Mouse (Mus musculus) bone marrow, adult 2 months (tissue): ENCODE results near the gene Ctu2. TPM values are rescaled to one million over a fixed set of nuclear protein-coding genes. Genes with fewer than 3 reads are reported as not detected.

ENCODE experiments used
- H3K27ac ChIP-seq: fragments of 200-500 bp; 2 replicates; pipeline ENCODE4 v1.5.1; 2012; ENCODE audit warnings: low read depth, mild to moderate bottlenecking, control low read depth, inconsistent platforms, low read length; ENCODE audit not compliant: control insufficient read depth, poor library complexity, insufficient read depth
- H3K4me1 ChIP-seq: fragments of 200-500 bp; 2 replicates; pipeline ENCODE4 v1.6.1; 2011; ENCODE audit warnings: low read length; ENCODE audit not compliant: control insufficient read depth, insufficient read depth
- H3K4me3 ChIP-seq: fragments of 200-500 bp; replicated peaks from 2 replicates; pipeline ENCODE3; 2011; ENCODE audit warnings: mild to moderate bottlenecking, low read depth, low read length, control low read depth; ENCODE audit not compliant: control insufficient read depth
- CTCF ChIP-seq: fragments of 200-500 bp; IDR thresholded peaks from 2 replicates; pipeline ENCODE4 v1.5.1; 2011; ENCODE audit warnings: low read length, control low read depth; ENCODE audit not compliant: control insufficient read depth, insufficient read depth
- POLR2A ChIP-seq: fragments of 200-500 bp; IDR thresholded peaks from 2 replicates; pipeline ENCODE4 v1.6.1; 2011; ENCODE audit warnings: low read depth, mild to moderate bottlenecking, control low read depth, low read length, borderline replicate concordance; ENCODE audit not compliant: control insufficient read depth
- WGBS: fragments of 180-500 bp; shearing (Covaris S2); methylation state at CpG from one replicate; pipeline ENCODE4 v1.1.7; 2018; 5-methylcytosine and 5-hydroxymethylcytosine counted together
- polyA plus RNA-seq: library from polyadenylated mRNA; stranded (reverse); fragments of >200 nt; gene quantifications from 2 replicates; pipeline ENCODE4 v1.2.4, GENCODE M21; 2011; ENCODE audit warnings: low replicate concordance; ENCODE audit not compliant: missing spikeins, insufficient read depth, insufficient read length

The Ctu2 gene
- polyA plus RNA-seq, 1 experiment, result 122 TPM

DNA sequence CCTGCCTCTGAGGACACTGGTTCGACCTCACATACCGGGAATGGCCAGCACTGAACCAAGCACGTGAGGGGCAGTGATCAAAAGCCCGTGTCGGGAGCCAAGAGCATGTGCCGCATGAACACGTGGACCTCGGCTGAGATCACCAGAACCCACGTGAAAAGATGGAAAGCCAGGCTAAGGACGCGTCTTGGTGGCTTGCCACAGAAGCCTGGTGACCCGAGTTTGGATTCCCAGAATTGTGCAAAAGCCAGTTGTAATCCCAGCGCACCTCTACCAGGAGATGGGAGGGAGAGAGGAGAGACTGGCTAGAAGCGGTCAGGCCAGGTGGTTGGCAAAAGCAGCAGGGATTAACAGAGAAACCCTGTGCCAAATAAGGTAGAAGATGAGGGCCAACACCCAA lies 39.8 kb downstream of the Ctu2 start:
- no peak for TF ChIP-seq POLR2A
- TF ChIP-seq CTCF, result no peak
- WGBS, result 87% methylated on average over 14 of the region's 14 CpGs
- Histone ChIP-seq H3K4me1 (no peaks in the 10 kb centered on the region; the same call in 1 of the 2 replicates), H3K27ac (no peak overlapping the region), H3K4me3 (no peak overlapping the region)

DNA sequence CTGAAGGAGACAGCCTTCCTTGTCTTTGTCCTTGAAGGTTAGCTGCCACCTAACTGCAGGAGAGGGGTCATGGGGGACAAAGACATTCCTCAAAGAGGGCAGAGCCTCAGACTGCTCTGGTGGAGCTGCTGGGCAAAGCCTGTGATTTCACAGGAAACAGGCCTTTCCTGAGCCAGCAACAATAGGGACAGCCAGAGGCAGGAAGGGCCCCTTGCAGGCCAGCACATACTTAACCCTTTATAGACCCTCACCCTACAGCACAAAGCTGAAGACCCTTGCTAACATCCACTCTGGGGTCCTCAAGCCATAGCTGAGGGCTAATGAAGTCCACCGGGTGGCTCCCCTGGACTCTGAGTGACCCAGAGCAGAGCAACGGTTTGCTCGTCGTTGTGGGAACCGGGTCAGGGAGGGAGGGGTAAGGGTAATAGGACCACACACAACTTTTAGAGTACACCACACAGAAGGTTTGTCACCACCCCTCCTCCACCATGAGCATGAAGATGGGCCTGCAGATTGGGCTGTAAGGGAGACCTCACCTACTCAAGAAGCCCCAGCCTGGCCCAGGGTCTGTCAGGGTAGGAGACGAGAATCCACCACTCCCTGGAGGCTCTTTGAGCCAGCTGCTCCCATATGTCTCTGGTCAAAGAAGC lies 41.7 kb downstream of the Ctu2 start:
- WGBS, result 33% methylated on average over 6 of the region's 6 CpGs
- Histone ChIP-seq H3K27ac (no peak overlapping the region), H3K4me3 (no peak overlapping the region), H3K4me1 (no peaks in the 10 kb centered on the region; the same call in 1 of the 2 replicates)
- no peak for TF ChIP-seq POLR2A
- no peak for TF ChIP-seq CTCF

DNA sequence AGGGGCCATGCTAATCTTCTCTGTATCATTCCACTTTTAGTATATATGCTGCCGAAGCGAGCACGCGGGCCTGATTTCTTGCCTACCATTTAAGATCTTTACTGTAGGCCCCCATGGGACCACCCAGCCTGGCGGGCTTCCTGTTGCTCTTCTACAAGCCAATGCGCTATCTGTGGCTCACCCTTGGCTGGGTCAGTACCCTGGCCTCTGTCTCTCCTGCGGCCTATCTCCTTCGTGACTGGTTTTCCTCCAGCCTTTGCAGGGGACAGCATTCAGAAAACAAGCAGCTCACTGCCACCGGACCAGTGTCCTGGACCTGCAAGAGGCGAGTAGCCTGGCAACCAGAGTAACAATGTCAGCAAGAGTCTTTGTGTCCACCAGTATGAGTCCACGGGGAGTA lies 44.7 kb downstream of the Ctu2 start:
- TF ChIP-seq POLR2A (no peak), CTCF (no peak)
- Histone ChIP-seq H3K4me1 (peaks cover 3% of the 10 kb centered on the region; the same call in 1 of the 2 replicates), H3K4me3 (no peak overlapping the region), H3K27ac (no peak overlapping the region)
- 81% methylated on average over 11 of the region's 11 CpGs for WGBS

DNA sequence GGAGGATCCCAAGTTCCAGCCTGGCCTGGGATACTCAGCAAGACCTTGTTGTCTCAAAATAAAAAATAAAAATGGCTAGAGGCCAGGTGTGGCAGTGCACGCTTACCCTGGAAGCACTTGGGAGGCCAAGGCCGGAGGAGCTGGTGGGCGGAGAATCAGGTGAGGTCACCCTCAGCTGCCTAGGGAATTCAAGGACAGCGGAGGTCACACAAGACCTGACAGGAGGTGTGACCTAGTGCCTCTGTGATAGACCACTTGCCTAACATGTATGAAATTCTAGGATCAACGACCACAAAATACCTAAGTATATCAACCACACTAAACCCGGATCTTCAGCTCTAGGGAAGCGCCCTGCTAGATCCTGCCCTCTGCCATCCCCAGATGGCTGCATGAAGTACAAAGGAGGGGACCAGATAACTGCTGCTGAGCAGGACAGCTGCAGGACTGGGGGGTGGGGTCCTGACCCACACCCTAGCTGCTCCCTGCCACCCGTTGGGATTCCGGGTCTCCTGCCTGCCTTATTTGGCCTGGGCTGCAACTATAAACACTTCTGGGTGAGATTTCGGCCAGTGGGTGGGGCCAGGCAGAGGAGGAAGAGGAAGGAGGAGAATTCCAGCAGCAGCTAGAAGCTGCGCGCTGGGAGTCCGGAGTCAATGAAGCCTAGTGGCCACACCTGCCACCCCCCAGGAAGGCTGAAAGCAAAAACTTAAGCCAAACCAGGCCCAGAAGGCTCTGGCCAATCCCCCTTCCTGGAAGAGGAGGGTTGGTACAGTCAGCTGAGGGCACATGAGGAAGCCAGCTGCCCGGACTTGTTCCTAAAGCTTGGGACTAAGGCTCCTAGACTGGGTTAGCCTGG lies 47.1 kb downstream of the Ctu2 start:
- WGBS, result 59% methylated on average over 14 of the region's 14 CpGs
- peaks cover 3% of the 10 kb centered on the region; the same call in 1 of the 2 replicates for H3K4me1 ChIP-seq
- TF ChIP-seq CTCF (no peak), POLR2A (no peak)
- no peak overlapping the region for H3K4me3 ChIP-seq
- H3K27ac ChIP-seq, result no peak overlapping the region

DNA sequence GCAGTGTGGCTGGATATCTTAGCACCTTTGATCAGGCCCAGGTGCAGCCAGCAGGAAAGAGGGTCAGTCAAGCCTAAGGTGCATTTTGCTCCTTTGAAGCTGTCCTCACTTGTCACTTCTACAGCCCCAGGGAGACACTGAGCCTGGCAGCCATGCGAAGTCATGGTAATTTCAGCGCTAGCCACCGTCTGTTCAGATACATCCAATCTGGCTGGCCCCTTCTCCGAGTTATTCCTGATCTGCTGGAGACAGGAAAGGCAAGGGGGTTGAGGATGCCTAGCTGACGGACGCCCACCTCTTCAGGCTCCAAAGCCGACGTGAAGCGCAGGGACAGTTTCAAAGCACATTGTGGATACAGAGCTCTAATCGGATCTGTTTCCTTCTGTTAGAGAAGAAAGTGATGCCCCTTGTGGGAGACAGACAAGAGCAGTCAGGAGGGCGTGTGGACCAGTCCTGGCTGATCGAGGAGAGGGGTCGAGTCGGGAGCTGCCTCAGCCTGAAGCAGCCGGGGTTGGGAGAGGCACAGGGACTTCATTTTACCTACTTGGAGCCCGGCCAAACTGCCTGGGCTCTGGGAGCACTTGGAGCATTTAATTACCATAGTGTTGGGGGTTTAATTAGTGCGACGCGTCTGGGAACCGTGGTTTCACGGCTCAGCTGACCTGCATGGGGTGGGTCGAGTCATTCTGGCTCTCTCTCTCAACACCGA lies 47.9 kb downstream of the Ctu2 start:
- peaks cover 3% of the 10 kb centered on the region; the same call in 1 of the 2 replicates for H3K4me1 ChIP-seq

DNA sequence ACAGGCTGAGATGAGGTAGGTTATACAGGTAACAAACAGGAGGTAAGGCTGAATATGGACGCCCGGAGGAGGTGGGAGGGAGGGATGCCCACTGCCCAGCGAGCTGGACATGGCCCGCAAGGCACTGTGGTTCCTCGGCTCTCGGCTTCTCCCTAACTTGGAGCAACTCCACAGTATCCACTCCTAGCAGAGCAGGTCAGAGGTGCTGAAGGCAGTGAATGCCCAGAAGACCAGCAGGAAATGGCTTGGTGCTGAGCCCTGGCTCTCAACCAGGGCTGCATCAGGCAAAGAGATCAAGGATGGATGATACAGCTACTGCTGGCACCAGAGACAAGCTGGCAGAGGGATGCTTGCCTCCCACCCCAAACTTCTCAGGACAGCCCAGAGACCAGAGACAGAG lies 48.6 kb downstream of the Ctu2 start:
- Histone ChIP-seq H3K4me3 (no peak overlapping the region), H3K4me1 (peaks cover 3% of the 10 kb centered on the region; the same call in 1 of the 2 replicates), H3K27ac (no peak overlapping the region; the same call in 1 of the 2 replicates)
- 83% methylated on average over 6 of the region's 6 CpGs for WGBS
- TF ChIP-seq POLR2A, result no peak
- no peak for TF ChIP-seq CTCF

More for the DNA sequence above, 47.9 kb downstream of the Ctu2 start:
- 69% methylated on average over 23 of the region's 23 CpGs for WGBS
- Histone ChIP-seq H3K27ac (no peak overlapping the region), H3K4me3 (no peak overlapping the region)
- TF ChIP-seq CTCF (no peak), POLR2A (no peak)

DNA sequence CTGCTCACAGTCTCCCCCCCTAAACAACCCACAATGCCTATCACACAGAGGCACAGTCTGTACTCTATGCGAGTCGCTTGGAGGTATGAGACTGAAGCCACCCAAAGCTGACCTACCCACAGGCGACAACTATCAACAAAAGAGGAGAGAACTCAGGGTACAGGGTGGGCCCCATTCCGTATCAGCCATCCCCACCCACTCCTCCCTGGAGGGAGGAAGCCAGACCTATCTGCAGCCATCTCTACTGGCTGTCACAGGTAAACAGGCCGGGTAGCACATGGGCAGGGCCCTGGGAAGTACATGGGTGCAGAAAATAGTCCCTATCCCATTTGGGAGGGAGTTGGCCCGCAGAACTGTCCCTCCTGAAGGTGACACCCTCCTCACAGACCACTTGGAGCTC lies 49.1 kb downstream of the Ctu2 start:
- Histone ChIP-seq H3K4me3 (no peak overlapping the region), H3K27ac (no peak overlapping the region; the same call in 1 of the 2 replicates), H3K4me1 (peaks cover 3% of the 10 kb centered on the region; the same call in 1 of the 2 replicates)
- WGBS, result 71% methylated on average over 6 of the region's 6 CpGs
- TF ChIP-seq POLR2A (no peak), CTCF (no peak)

DNA sequence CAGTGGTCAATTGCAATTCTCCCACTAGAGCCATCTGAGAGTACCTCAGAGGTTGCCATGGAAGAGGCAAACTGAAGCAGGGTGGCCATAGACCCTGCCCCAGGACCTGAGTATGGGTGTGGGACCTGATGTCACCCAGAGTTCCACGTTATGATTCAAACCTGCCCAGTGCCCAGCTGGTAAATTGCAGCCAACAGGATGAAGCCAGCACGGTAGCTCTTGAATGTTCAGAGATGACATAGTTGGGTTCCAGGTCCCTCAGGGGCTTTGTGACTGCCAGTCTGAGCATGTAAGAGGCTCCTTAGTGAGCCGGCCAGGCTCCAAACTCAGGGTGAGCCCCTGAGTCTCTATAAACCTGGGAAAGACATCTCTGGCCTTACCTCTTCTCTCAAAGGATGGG lies 50.1 kb downstream of the Ctu2 start:
- WGBS, result 76% methylated on average over 3 of the region's 3 CpGs
- Histone ChIP-seq H3K27ac (no peak overlapping the region), H3K4me1 (peaks cover 3% of the 10 kb centered on the region; the same call in 1 of the 2 replicates)

More for the DNA sequence above, 50.1 kb downstream of the Ctu2 start:
- H3K4me3 ChIP-seq, result no peak overlapping the region
- TF ChIP-seq CTCF, result no peak
- TF ChIP-seq POLR2A, result no peak
